Mouse (Mus musculus): ENCODE measurements around the gene Map2k2. TPM values are rescaled to one million over a fixed set of nuclear protein-coding genes. Genes with fewer than 3 reads are reported as not detected.
"Not testable (repeated sequence)": the region's sequence is repeated elsewhere in the genome, so short reads cannot be mapped to it uniquely, and the experiment has no call there.

Gene Map2k2
- polyA plus RNA-seq, 1 experiment from 2014 or later = 159 TPM

- ATAC-seq (ENCODE audit: insufficient read depth, low FRiP score, low read depth); H3K9me3 ChIP-seq; H3K27me3 ChIP-seq (replicated peaks); H3K9ac ChIP-seq; H3K36me3 ChIP-seq; H3K4me3 ChIP-seq (replicated peaks): not testable (repeated sequence)
- Histone ChIP-seq H3K27ac (peak overlapping the region; percentile 76), H3K4me2 (peak overlapping the region; percentile 29), H3K4me1 (peaks cover 28% of the 10 kb centered on the region)
- 25% methylated on average over 10 of the region's 14 CpGs for WGBS
Measured at GRCm38 (mm10) chr10:81169411-81169900, 63.7 kb downstream of the Map2k2 start.

GRCm38 (mm10) chr10:81173132-81173531 lies 67.4 kb downstream of the Map2k2 start:
- H3K4me1 ChIP-seq = peaks cover 37% of the 10 kb centered on the region
- peak; percentile 25; the same call in 1 of the 2 replicates for ATAC-seq (ENCODE audit: insufficient read depth, low FRiP score, low read depth)
- H3K4me2 ChIP-seq = peak overlapping the region; percentile 38
- H3K27ac ChIP-seq = peak overlapping the region; percentile 87
- H3K27me3 ChIP-seq (replicated peaks) = no peaks in the 10 kb centered on the region
- H3K4me3 ChIP-seq (replicated peaks) = peak overlapping the region; percentile 4; the same call in 1 of the 2 replicates
- no peaks in the 10 kb centered on the region for H3K9me3 ChIP-seq
- 4% methylated on average over 21 of the region's 21 CpGs for WGBS
- peaks cover 7% of the 10 kb centered on the region for H3K36me3 ChIP-seq
- no peak overlapping the region for H3K9ac ChIP-seq

GRCm38 (mm10) chr10:81174617-81175344 lies 69.1 kb downstream of the Map2k2 start:
- Histone ChIP-seq H3K27me3 (replicated peaks) (no peaks in the 10 kb centered on the region), H3K4me2 (peak overlapping the region; percentile 67), H3K4me1 (peaks cover 50% of the 10 kb centered on the region), H3K9me3 (no peaks in the 10 kb centered on the region), H3K27ac (peak overlapping the region; percentile 79), H3K9ac (no peak overlapping the region), H3K4me3 (replicated peaks) (peak overlapping the region; percentile 29), H3K36me3 (peaks cover 24% of the 10 kb centered on the region)
- ATAC-seq (ENCODE audit: insufficient read depth, low FRiP score, low read depth) = peak; percentile 19; the same call in 1 of the 2 replicates
- 3% methylated on average over 29 of the region's 29 CpGs for WGBS

GRCm38 (mm10) chr10:81175345-81175701 lies 69.6 kb downstream of the Map2k2 start:
- not testable (repeated sequence) for H3K27me3 ChIP-seq (replicated peaks); H3K9ac ChIP-seq; H3K9me3 ChIP-seq; ATAC-seq (ENCODE audit: insufficient read depth, low FRiP score, low read depth)
- 10% methylated on average over 4 of the region's 4 CpGs for WGBS
- Histone ChIP-seq H3K4me1 (peaks cover 52% of the 10 kb centered on the region), H3K4me2 (peak overlapping the region; percentile 67), H3K27ac (peak overlapping the region; percentile 79), H3K4me3 (replicated peaks) (peak overlapping the region; percentile 29), H3K36me3 (peaks cover 29% of the 10 kb centered on the region)

GRCm38 (mm10) chr10:81175936-81176465 lies 70.3 kb downstream of the Map2k2 start:
- no peaks in the 10 kb centered on the region for H3K27me3 ChIP-seq (replicated peaks)
- H3K9me3 ChIP-seq = no peaks in the 10 kb centered on the region
- peak overlapping the region; percentile 67 for H3K4me2 ChIP-seq
- H3K9ac ChIP-seq = peak overlapping the region; percentile 6; the same call in 1 of the 2 replicates
- peaks cover 36% of the 10 kb centered on the region for H3K36me3 ChIP-seq
- peak; percentile 2; the same call in 1 of the 2 replicates for ATAC-seq (ENCODE audit: insufficient read depth, low FRiP score, low read depth)
- H3K4me3 ChIP-seq (replicated peaks) = peak overlapping the region; percentile 94
- 3% methylated on average over 13 of the region's 13 CpGs for WGBS
- peaks cover 52% of the 10 kb centered on the region for H3K4me1 ChIP-seq
- H3K27ac ChIP-seq = peak overlapping the region; percentile 79

- Histone ChIP-seq H3K9me3 (no peaks in the 10 kb centered on the region), H3K36me3 (peaks cover 42% of the 10 kb centered on the region), H3K9ac (peak within 1 kb of the TSS; percentile 97), H3K4me2 (peak within 1 kb of the TSS; percentile 86), H3K27ac (peak within 1 kb of the TSS; percentile 89), H3K4me1 (peaks cover 52% of the 10 kb centered on the region), H3K27me3 (replicated peaks) (no peaks in the 10 kb centered on the region), H3K4me3 (replicated peaks) (peak within 1 kb of the TSS; percentile 94)
- ATAC-seq (ENCODE audit: insufficient read depth, low FRiP score, low read depth) = peak; percentile 81
- under 1% methylated on average over 76 of the region's 77 CpGs for WGBS
Measured at GRCm38 (mm10) chr10:81176466-81177271, 71.0 kb downstream of the Map2k2 start, which contains the start of gene Eef2. Eef2 (plus strand) TSS chr10:81176631.

GRCm38 (mm10) chr10:81177491-81177925 lies 71.8 kb downstream of the Map2k2 start:
- Histone ChIP-seq H3K4me1 (peaks cover 59% of the 10 kb centered on the region), H3K9ac (peak overlapping the region; percentile 97), H3K36me3 (peaks cover 50% of the 10 kb centered on the region), H3K9me3 (no peaks in the 10 kb centered on the region), H3K27ac (peak overlapping the region; percentile 89), H3K27me3 (replicated peaks) (no peaks in the 10 kb centered on the region), H3K4me3 (replicated peaks) (peak overlapping the region; percentile 94), H3K4me2 (peak overlapping the region; percentile 86)
- ATAC-seq (ENCODE audit: insufficient read depth, low FRiP score, low read depth) = no peak
- 7% methylated on average over 16 of the region's 16 CpGs for WGBS

GRCm38 (mm10) chr10:81177958-81178712 lies 72.4 kb downstream of the Map2k2 start:
- WGBS = 55% methylated on average over 14 of the region's 14 CpGs
- H3K36me3 ChIP-seq = peaks cover 50% of the 10 kb centered on the region
- H3K27me3 ChIP-seq (replicated peaks) = no peaks in the 10 kb centered on the region
- peak overlapping the region; percentile 86 for H3K4me2 ChIP-seq
- H3K4me3 ChIP-seq (replicated peaks) = peak overlapping the region; percentile 94
- H3K27ac ChIP-seq = peak overlapping the region; percentile 89
- peaks cover 56% of the 10 kb centered on the region for H3K4me1 ChIP-seq
- ATAC-seq (ENCODE audit: insufficient read depth, low FRiP score, low read depth) = no peak
- H3K9ac ChIP-seq = peak overlapping the region; percentile 97
- H3K9me3 ChIP-seq = no peaks in the 10 kb centered on the region

- H3K9me3 ChIP-seq = no peaks in the 10 kb centered on the region
- no peak for ATAC-seq (ENCODE audit: insufficient read depth, low FRiP score, low read depth)
- WGBS = 89% methylated on average over 11 of the region's 11 CpGs
- no peak overlapping the region for H3K4me3 ChIP-seq (replicated peaks)
- H3K4me1 ChIP-seq = peaks cover 55% of the 10 kb centered on the region
- 0 out of 2 replicates have a peak overlapping the region, but pooled peaks have one; percentile 35 for H3K27ac ChIP-seq
- no peak overlapping the region for H3K4me2 ChIP-seq
- peaks cover 52% of the 10 kb centered on the region for H3K36me3 ChIP-seq
- H3K27me3 ChIP-seq (replicated peaks) = no peaks in the 10 kb centered on the region
- no peak overlapping the region for H3K9ac ChIP-seq
Measured at GRCm38 (mm10) chr10:81178927-81179326, 73.2 kb downstream of the Map2k2 start.

GRCm38 (mm10) chr10:81179451-81180342 lies 74.0 kb downstream of the Map2k2 start:
- 0 out of 2 replicates have a peak overlapping the region, but pooled peaks have one; percentile 9 for H3K9ac ChIP-seq
- no peak overlapping the region for H3K4me2 ChIP-seq
- ATAC-seq (ENCODE audit: insufficient read depth, low FRiP score, low read depth) = no peak
- H3K4me3 ChIP-seq (replicated peaks) = no peak overlapping the region
- no peaks in the 10 kb centered on the region for H3K9me3 ChIP-seq
- H3K4me1 ChIP-seq = peaks cover 55% of the 10 kb centered on the region
- H3K27me3 ChIP-seq (replicated peaks) = no peaks in the 10 kb centered on the region
- H3K36me3 ChIP-seq = peaks cover 53% of the 10 kb centered on the region
- WGBS = 87% methylated on average over 32 of the region's 32 CpGs
- peak overlapping the region; percentile 35; the same call in 1 of the 2 replicates for H3K27ac ChIP-seq
